Mouse (Mus musculus): ENCODE measurements around the gene Fscn2. TPM values are rescaled to one million over a fixed set of nuclear protein-coding genes. Genes with fewer than 3 reads are reported as not detected.
"Not testable (repeated sequence)": the region's sequence is repeated elsewhere in the genome, so short reads cannot be mapped to it uniquely, and the experiment has no call there.

The Fscn2 gene
- total and polyA plus RNA-seq, 3 experiments: 0.21 TPM; not detected in 2

DNA sequence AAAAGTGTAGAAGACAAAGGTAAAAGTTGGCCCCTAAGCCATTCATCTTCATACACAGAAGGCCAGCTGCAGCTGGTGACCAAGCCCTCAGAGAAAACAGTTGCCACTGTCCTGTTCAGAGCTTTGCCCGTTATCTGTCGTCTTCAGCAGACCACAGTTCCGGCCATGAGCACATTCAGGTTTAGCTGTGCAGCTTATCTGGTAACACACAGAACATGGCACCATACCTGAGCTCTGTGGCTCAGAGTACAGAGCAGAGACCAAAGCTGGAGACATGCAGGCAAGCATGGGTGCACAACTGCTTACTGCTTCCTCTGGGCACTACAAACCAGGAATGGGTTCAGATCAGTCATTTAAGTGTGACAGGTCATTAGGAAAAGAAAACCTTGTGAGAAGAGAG, 44.5 kb downstream of the Fscn2 start:
- no peak for DNase-seq
- H3K79me2 ChIP-seq (replicated peaks; ENCODE audit: control insufficient read depth, insufficient read depth, low read length): no peaks in the 10 kb centered on the region
- no peak overlapping the region for H3K4me3 ChIP-seq
- TF ChIP-seq POLR2A (IDR thresholded peaks at IDR 0.05; ENCODE audit: insufficient read depth, low read depth, low read length): no peak
- TF ChIP-seq EP300 (IDR thresholded peaks at IDR 0.05; ENCODE audit: insufficient read depth, low read depth, low read length): no peak
- TF ChIP-seq CTCF (IDR thresholded peaks at IDR 0.05): no peak
- peaks cover 18% of the 10 kb centered on the region for H3K36me3 ChIP-seq (ENCODE audit: control insufficient read depth, insufficient read depth, low read length)
- WGBS: 84% methylated on average over 3 of the region's 3 CpGs
- no peaks in the 10 kb centered on the region; the same call in 1 of the 2 replicates for H3K4me1 ChIP-seq (ENCODE audit: control insufficient read depth, insufficient read depth, low read length)
- intact Hi-C loops (cut with DNase I): no loop called here
- H3K27ac ChIP-seq: no peak overlapping the region
- no peaks in the 10 kb centered on the region for H3K27me3 ChIP-seq (ENCODE audit: control insufficient read depth, insufficient read depth, low read length)
- H3K9ac ChIP-seq (ENCODE audit: low read depth, low read length): no peak overlapping the region

DNA sequence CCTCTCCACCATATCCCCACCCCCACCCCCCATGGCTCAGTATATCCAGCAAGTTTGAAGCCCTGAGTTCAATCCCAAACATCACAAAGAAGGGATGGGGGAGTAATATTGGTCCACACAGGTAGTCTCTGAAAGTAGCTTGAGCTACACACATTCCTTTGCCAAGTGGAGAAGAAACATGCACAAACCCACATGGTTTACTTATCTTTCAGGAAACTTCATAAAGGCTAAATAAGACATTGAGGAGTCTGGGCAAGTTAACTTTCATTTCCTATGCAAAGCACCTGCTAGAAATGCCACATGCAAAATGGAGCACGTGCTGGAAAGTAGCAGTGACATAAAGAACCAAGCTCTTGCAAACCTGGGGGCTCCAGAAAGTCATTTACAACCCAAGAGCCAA, 45.1 kb downstream of the Fscn2 start:
- H3K4me3 ChIP-seq: no peak overlapping the region
- no peak overlapping the region for H3K9ac ChIP-seq (ENCODE audit: low read depth, low read length)
- TF ChIP-seq EP300 (IDR thresholded peaks at IDR 0.05; ENCODE audit: insufficient read depth, low read depth, low read length) (no peak), CTCF (IDR thresholded peaks at IDR 0.05) (no peak), POLR2A (IDR thresholded peaks at IDR 0.05; ENCODE audit: insufficient read depth, low read depth, low read length) (no peak)
- 89% methylated on average over 1 of the region's 1 CpGs for WGBS
- intact Hi-C loops (cut with DNase I): no loop called here
- no peaks in the 10 kb centered on the region for H3K27me3 ChIP-seq (ENCODE audit: control insufficient read depth, insufficient read depth, low read length)
- DNase-seq: no peak
- peaks cover 16% of the 10 kb centered on the region for H3K36me3 ChIP-seq (ENCODE audit: control insufficient read depth, insufficient read depth, low read length)
- no peaks in the 10 kb centered on the region; the same call in 1 of the 2 replicates for H3K4me1 ChIP-seq (ENCODE audit: control insufficient read depth, insufficient read depth, low read length)
- no peaks in the 10 kb centered on the region for H3K79me2 ChIP-seq (replicated peaks; ENCODE audit: control insufficient read depth, insufficient read depth, low read length)
- no peak overlapping the region for H3K27ac ChIP-seq

DNA sequence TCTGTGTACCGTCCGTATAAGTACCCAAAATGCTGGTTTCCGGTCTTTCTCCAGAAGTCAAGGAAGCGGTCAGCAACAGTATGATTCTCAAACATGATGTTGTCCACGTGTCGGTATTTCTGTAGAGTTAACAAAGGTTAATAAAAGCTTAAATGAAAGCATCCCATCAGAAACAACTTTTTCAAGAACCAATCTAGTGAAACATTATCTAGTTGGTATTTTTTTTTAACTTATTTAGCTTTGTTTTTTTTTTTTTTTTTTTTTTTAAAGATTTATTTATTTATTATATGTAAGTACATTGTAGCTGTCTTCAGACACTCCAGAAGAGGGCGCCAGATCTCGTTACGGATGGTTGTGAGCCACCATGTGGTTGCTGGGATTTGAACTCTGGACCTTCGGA, 52.3 kb downstream of the Fscn2 start:
- H3K4me1 ChIP-seq (ENCODE audit: control insufficient read depth, insufficient read depth, low read length); intact Hi-C loops (cut with DNase I); H3K36me3 ChIP-seq (ENCODE audit: control insufficient read depth, insufficient read depth, low read length); H3K79me2 ChIP-seq (replicated peaks; ENCODE audit: control insufficient read depth, insufficient read depth, low read length); DNase-seq; H3K9ac ChIP-seq (ENCODE audit: low read depth, low read length); H3K4me3 ChIP-seq; H3K27me3 ChIP-seq (ENCODE audit: control insufficient read depth, insufficient read depth, low read length); H3K27ac ChIP-seq: not testable (repeated sequence)
- 92% methylated on average over 9 of the region's 10 CpGs for WGBS

Small RNAs within 50 kb of the gene (microRNA-seq; reads per million reads assigned to microRNA genes)
- gene Gm23419: 0 reads per million in 2 experiments
- gene Mir6935: 0.39 to 0.56 reads per million in 2 experiments

Other genes starting within 250 kb of the Fscn2 start
- gene Slc38a10, start 210.2 kb upstream of the Fscn2 start, total RNA-seq (2021): 10 to 100 TPM; 83.1 to 89.6 TPM
- gene Slc38a10, start 210.2 kb upstream of the Fscn2 start, polyA plus RNA-seq (2012; rRNA removed): 84.5 and 128 TPM in 2 replicates
- gene Bahcc1, start 128.6 kb upstream of the Fscn2 start, total RNA-seq (2021): 1 to 10 TPM; 5.4 to 9.7 TPM
- 5.9 and 6.4 TPM in 2 replicates for gene Bahcc1, start 128.6 kb upstream of the Fscn2 start, polyA plus RNA-seq (2012; rRNA removed)
- gene Actg1, start 13.0 kb upstream of the Fscn2 start, total RNA-seq (2021): 100 to 1,000 TPM; 222 to 321 TPM
- 510 and 694 TPM in 2 replicates for gene Actg1, start 13.0 kb upstream of the Fscn2 start, polyA plus RNA-seq (2012; rRNA removed)
- 10 to 100 TPM; 13.0 to 13.4 TPM for gene Faap100, start 17.2 kb downstream of the Fscn2 start, total RNA-seq (2021)
- gene Faap100, start 17.2 kb downstream of the Fscn2 start, polyA plus RNA-seq (2012; rRNA removed): 25.8 and 27.3 TPM in 2 replicates
- 10 to 100 TPM; 54.8 to 58.4 TPM for gene Nploc4, start 76.2 kb downstream of the Fscn2 start, total RNA-seq (2021)
- gene Nploc4, start 76.2 kb downstream of the Fscn2 start, polyA plus RNA-seq (2012; rRNA removed): 36.6 and 55.4 TPM in 2 replicates
- 1 to 10 TPM in 1 of 2 experiments, under 1 TPM in 1; 0.42 to 1.5 TPM for gene Tspan10, start 81.1 kb downstream of the Fscn2 start, total RNA-seq (2021)
- 0.09 and 0.41 TPM in 2 replicates for gene Tspan10, start 81.1 kb downstream of the Fscn2 start, polyA plus RNA-seq (2012; rRNA removed)
- under 1 TPM; 0.52 to 0.76 TPM for gene Pde6g, start 92.0 kb downstream of the Fscn2 start, total RNA-seq (2021)
- gene Pde6g, start 92.0 kb downstream of the Fscn2 start, polyA plus RNA-seq (2012; rRNA removed): 0.53 and 1.3 TPM in 2 replicates
- gene Oxld1, start 96.5 kb downstream of the Fscn2 start, total RNA-seq (2021): 10 to 100 TPM; 57.4 to 61.6 TPM
- 52.0 and 59.4 TPM in 2 replicates for gene Oxld1, start 96.5 kb downstream of the Fscn2 start, polyA plus RNA-seq (2012; rRNA removed)
- gene Ccdc137, start 96.6 kb downstream of the Fscn2 start, total RNA-seq (2021): 1 to 10 TPM; 5.8 to 6.0 TPM
- 6.7 and 11.7 TPM in 2 replicates for gene Ccdc137, start 96.6 kb downstream of the Fscn2 start, polyA plus RNA-seq (2012; rRNA removed)
- gene Arl16, start 106.1 kb downstream of the Fscn2 start, total RNA-seq (2021): 10 to 100 TPM in 1 of 2 experiments, 1 to 10 TPM in 1; 9.1 to 10.8 TPM
- 13.6 and 17.1 TPM in 2 replicates for gene Arl16, start 106.1 kb downstream of the Fscn2 start, polyA plus RNA-seq (2012; rRNA removed)
- 100 to 1,000 TPM; 207 to 232 TPM for gene Mrpl12, start 123.1 kb downstream of the Fscn2 start, total RNA-seq (2021)
- 199 and 200 TPM in 2 replicates for gene Mrpl12, start 123.1 kb downstream of the Fscn2 start, polyA plus RNA-seq (2012; rRNA removed)
- gene Slc25a10, start 130.3 kb downstream of the Fscn2 start, total RNA-seq (2021): 10 to 100 TPM; 14.1 to 14.6 TPM
- gene Slc25a10, start 130.3 kb downstream of the Fscn2 start, polyA plus RNA-seq (2012; rRNA removed): 32.6 and 40.9 TPM in 2 replicates
- under 1 TPM; 0.68 to 0.73 TPM for gene Gcgr, start 169.2 kb downstream of the Fscn2 start, total RNA-seq (2021)
- 2.1 and 2.3 TPM in 2 replicates for gene Gcgr, start 169.2 kb downstream of the Fscn2 start, polyA plus RNA-seq (2012; rRNA removed)
- 10 to 100 TPM; 38.5 to 43.9 TPM for gene Mcrip1, start 188.2 kb downstream of the Fscn2 start, total RNA-seq (2021)
- 84.9 and 97.4 TPM in 2 replicates for gene Mcrip1, start 188.2 kb downstream of the Fscn2 start, polyA plus RNA-seq (2012; rRNA removed)
- under 1 TPM in 1 of 2 experiments, not detected in 1; 0.34 TPM for gene Ppp1r27, start 189.6 kb downstream of the Fscn2 start, total RNA-seq (2021)
- gene Ppp1r27, start 189.6 kb downstream of the Fscn2 start, polyA plus RNA-seq (2012; rRNA removed): 0.64 and 0.96 TPM in 2 replicates
- 100 to 1,000 TPM; 221 to 246 TPM for gene P4hb, start 211.7 kb downstream of the Fscn2 start, total RNA-seq (2021)
- gene P4hb, start 211.7 kb downstream of the Fscn2 start, polyA plus RNA-seq (2012; rRNA removed): 115 and 174 TPM in 2 replicates
- 100 to 1,000 TPM; 139 to 144 TPM for gene Arhgdia, start 220.1 kb downstream of the Fscn2 start, total RNA-seq (2021)
- 245 and 257 TPM in 2 replicates for gene Arhgdia, start 220.1 kb downstream of the Fscn2 start, polyA plus RNA-seq (2012; rRNA removed)
- 10 to 100 TPM; 48.7 to 52.0 TPM for gene Alyref, start 236.8 kb downstream of the Fscn2 start, total RNA-seq (2021)
- gene Alyref, start 236.8 kb downstream of the Fscn2 start, polyA plus RNA-seq (2012; rRNA removed): 13.6 and 15.6 TPM in 2 replicates
- gene Anapc11, start 236.9 kb downstream of the Fscn2 start, total RNA-seq (2021): 10 to 100 TPM; 79.9 to 89.0 TPM
- gene Anapc11, start 236.9 kb downstream of the Fscn2 start, polyA plus RNA-seq (2012; rRNA removed): 87.8 and 105 TPM in 2 replicates
- gene Npb, start 246.9 kb downstream of the Fscn2 start, total RNA-seq (2021): not detected
- not detected in 2 replicates for gene Npb, start 246.9 kb downstream of the Fscn2 start, polyA plus RNA-seq (2012; rRNA removed)

All from heart, adult 2 months (tissue).